Mouse (Mus musculus) embryonic facial prominence, embryonic 13.5 days (tissue): ENCODE data around the gene Bpi. TPM values are rescaled to one million over a fixed set of nuclear protein-coding genes. Genes with fewer than 3 reads are reported as not detected.

ENCODE experiments used
- ATAC-seq: fragments of 200-750 bp; cut with Nextera tagmentation; 2 replicates; pipeline ENCODE4 v1.8.0; 2017; ENCODE audit warnings: low read depth; ENCODE audit not compliant: insufficient number of reproducible peaks, insufficient read depth, low FRiP score, low TSS enrichment
- H3K27ac ChIP-seq: fragments of 300-500 bp; sonication (generic); 2 replicates; pipeline ENCODE4 v1.5.1; 2015; ENCODE audit warnings: moderate library complexity, mild to moderate bottlenecking, inconsistent platforms
- H3K27me3 ChIP-seq: fragments of 300-500 bp; sonication (generic); 2 replicates; pipeline ENCODE4 v1.6.1; 2015; ENCODE audit warnings: mild to moderate bottlenecking, inconsistent platforms
- H3K36me3 ChIP-seq: fragments of 300-500 bp; sonication (generic); 2 replicates; pipeline ENCODE4 v1.6.1; 2015; ENCODE audit warnings: mild to moderate bottlenecking, inconsistent platforms
- H3K4me1 ChIP-seq: fragments of 300-500 bp; sonication (generic); 2 replicates; pipeline ENCODE4 v1.6.1; 2015; ENCODE audit warnings: inconsistent platforms
- H3K4me2 ChIP-seq: fragments of 300-500 bp; sonication (generic); 2 replicates; pipeline ENCODE4 v1.6.1; 2015; ENCODE audit warnings: moderate library complexity, mild to moderate bottlenecking, inconsistent platforms
- H3K4me3 ChIP-seq: fragments of 300-500 bp; sonication (generic); 2 replicates; pipeline ENCODE4 v1.5.1; 2015; ENCODE audit warnings: mild to moderate bottlenecking, inconsistent platforms
- H3K9ac ChIP-seq: fragments of 300-500 bp; sonication (generic); 2 replicates; pipeline ENCODE4 v1.6.1; 2015; ENCODE audit warnings: mild to moderate bottlenecking, inconsistent platforms
- H3K9me3 ChIP-seq: fragments of 300-500 bp; sonication (generic); 2 replicates; pipeline ENCODE4 v1.6.1; 2016; ENCODE audit warnings: inconsistent platforms
- WGBS: fragments of 180-500 bp; shearing (Covaris S2); methylation state at CpG from one replicate; pipeline ENCODE4 v1.1.7; 2015; ENCODE audit warnings: mixed read lengths; 5-methylcytosine and 5-hydroxymethylcytosine counted together
- polyA plus RNA-seq: library from polyadenylated mRNA; unstranded; fragments of >200 nt; fragmentation: Nextera tagmentation; extraction: Ambion mirVana; gene quantifications from 2 replicates; pipeline ENCODE4 v1.2.1, GENCODE M21; 2015

The Bpi gene
- polyA plus RNA-seq, 1 experiment from 2014 or later = not detected

- Histone ChIP-seq H3K4me3 (no peak overlapping the region), H3K36me3 (peaks cover 1% of the 10 kb centered on the region; the same call in 1 of the 2 replicates), H3K9ac (no peak overlapping the region), H3K4me2 (no peak overlapping the region), H3K4me1 (peaks cover 43% of the 10 kb centered on the region), H3K9me3 (no peaks in the 10 kb centered on the region), H3K27me3 (no peaks in the 10 kb centered on the region), H3K27ac (no peak overlapping the region)
- 70% methylated on average over 5 of the region's 5 CpGs for WGBS
- ATAC-seq = no peak
Measured at GRCm38 (mm10) chr2:158225301-158225700, 32.6 kb upstream of the Bpi start.

- peak; percentile 57 for ATAC-seq
- peak within 1 kb of the TSS; percentile 77 for H3K27ac ChIP-seq
- WGBS = under 1% methylated on average over 35 of the region's 55 CpGs
Measured at GRCm38 (mm10) chr2:158228670-158229502, 29.0 kb upstream of the Bpi start, which contains the start of gene D630003M21Rik. Gene D630003M21Rik, minus strand, starts transcription at chr2:158229222.

GRCm38 (mm10) chr2:158229503-158229892, 28.4 kb upstream of the Bpi start:
- Histone ChIP-seq H3K4me1 (peaks cover 40% of the 10 kb centered on the region), H3K36me3 (no peaks in the 10 kb centered on the region), H3K9ac (peak overlapping the region; percentile 74), H3K27me3 (no peaks in the 10 kb centered on the region), H3K9me3 (no peaks in the 10 kb centered on the region), H3K4me2 (peak overlapping the region; percentile 79), H3K4me3 (peak overlapping the region; percentile 52), H3K27ac (peak overlapping the region; percentile 77; the same call in 1 of the 2 replicates)
- 26% methylated on average over 7 of the region's 7 CpGs for WGBS
- ATAC-seq = no peak

More at GRCm38 (mm10) chr2:158228670-158229502, 29.0 kb upstream of the Bpi start, which contains the start of gene D630003M21Rik:
- H3K4me3 ChIP-seq = peak within 1 kb of the TSS; percentile 52
- H3K9me3 ChIP-seq = no peaks in the 10 kb centered on the region
- no peaks in the 10 kb centered on the region for H3K36me3 ChIP-seq
- peaks cover 42% of the 10 kb centered on the region for H3K4me1 ChIP-seq
- peak within 1 kb of the TSS; percentile 74 for H3K9ac ChIP-seq
- peak within 1 kb of the TSS; percentile 79 for H3K4me2 ChIP-seq
- no peaks in the 10 kb centered on the region for H3K27me3 ChIP-seq

GRCm38 (mm10) chr2:158230617-158231016, 27.3 kb upstream of the Bpi start:
- H3K36me3 ChIP-seq = no peaks in the 10 kb centered on the region
- H3K4me2 ChIP-seq = no peak overlapping the region
- H3K27me3 ChIP-seq = no peaks in the 10 kb centered on the region
- no peak overlapping the region for H3K4me3 ChIP-seq
- 33% methylated on average over 6 of the region's 6 CpGs for WGBS
- no peak overlapping the region for H3K9ac ChIP-seq
- H3K27ac ChIP-seq = peak overlapping the region; percentile 22; the same call in 1 of the 2 replicates
- H3K4me1 ChIP-seq = peaks cover 36% of the 10 kb centered on the region
- no peak for ATAC-seq
- no peaks in the 10 kb centered on the region for H3K9me3 ChIP-seq

GRCm38 (mm10) chr2:158231071-158231470, 26.8 kb upstream of the Bpi start:
- WGBS = 32% methylated on average over 5 of the region's 5 CpGs
- H3K36me3 ChIP-seq = no peaks in the 10 kb centered on the region
- H3K9me3 ChIP-seq = no peaks in the 10 kb centered on the region
- peaks cover 36% of the 10 kb centered on the region for H3K4me1 ChIP-seq
- no peak overlapping the region for H3K4me2 ChIP-seq
- H3K4me3 ChIP-seq = no peak overlapping the region
- no peak for ATAC-seq
- H3K27ac ChIP-seq = peak overlapping the region; percentile 22; the same call in 1 of the 2 replicates
- no peak overlapping the region for H3K9ac ChIP-seq
- no peaks in the 10 kb centered on the region for H3K27me3 ChIP-seq

GRCm38 (mm10) chr2:158232414-158232813, 25.5 kb upstream of the Bpi start:
- WGBS = 53% methylated on average over 3 of the region's 3 CpGs
- Histone ChIP-seq H3K4me3 (no peak overlapping the region), H3K36me3 (no peaks in the 10 kb centered on the region), H3K27ac (no peak overlapping the region; the same call in 1 of the 2 replicates), H3K4me2 (no peak overlapping the region), H3K27me3 (no peaks in the 10 kb centered on the region), H3K9ac (no peak overlapping the region), H3K9me3 (0 out of 2 replicates have a peak, but pooled peaks cover 5% of the 10 kb centered on the region), H3K4me1 (peaks cover 34% of the 10 kb centered on the region)
- no peak for ATAC-seq

- Histone ChIP-seq H3K4me3 (no peak overlapping the region), H3K9ac (no peak overlapping the region), H3K36me3 (no peaks in the 10 kb centered on the region), H3K27me3 (no peaks in the 10 kb centered on the region), H3K4me2 (no peak overlapping the region), H3K27ac (no peak overlapping the region), H3K9me3 (0 out of 2 replicates have a peak, but pooled peaks cover 5% of the 10 kb centered on the region), H3K4me1 (peaks cover 32% of the 10 kb centered on the region)
- WGBS = 64% methylated on average over 3 of the region's 3 CpGs
- no peak for ATAC-seq
Measured at GRCm38 (mm10) chr2:158233106-158233505, 24.8 kb upstream of the Bpi start.

GRCm38 (mm10) chr2:158236698-158237097, 21.2 kb upstream of the Bpi start:
- Histone ChIP-seq H3K9ac (no peak overlapping the region), H3K27ac (no peak overlapping the region), H3K4me3 (no peak overlapping the region), H3K27me3 (no peaks in the 10 kb centered on the region), H3K36me3 (no peaks in the 10 kb centered on the region), H3K9me3 (0 out of 2 replicates have a peak, but pooled peaks cover 5% of the 10 kb centered on the region), H3K4me1 (peaks cover 10% of the 10 kb centered on the region; the same call in 1 of the 2 replicates), H3K4me2 (no peak overlapping the region)
- ATAC-seq = no peak

GRCm38 (mm10) chr2:158238101-158238500, 19.8 kb upstream of the Bpi start:
- H3K9me3 ChIP-seq = 0 out of 2 replicates have a peak, but pooled peaks cover 5% of the 10 kb centered on the region
- WGBS = 87% methylated on average over 5 of the region's 5 CpGs
- no peak for ATAC-seq

GRCm38 (mm10) chr2:158241126-158241738, 16.7 kb upstream of the Bpi start:
- Histone ChIP-seq H3K27me3 (no peaks in the 10 kb centered on the region), H3K9ac (no peak overlapping the region), H3K4me1 (no peaks in the 10 kb centered on the region), H3K4me2 (no peak overlapping the region), H3K4me3 (no peak overlapping the region), H3K27ac (no peak overlapping the region), H3K36me3 (no peaks in the 10 kb centered on the region), H3K9me3 (0 out of 2 replicates have a peak, but pooled peaks cover 5% of the 10 kb centered on the region)
- 66% methylated on average over 5 of the region's 5 CpGs for WGBS
- ATAC-seq = no peak

More at GRCm38 (mm10) chr2:158238101-158238500, 19.8 kb upstream of the Bpi start:
- Histone ChIP-seq H3K27me3 (no peaks in the 10 kb centered on the region), H3K4me3 (no peak overlapping the region), H3K4me1 (no peaks in the 10 kb centered on the region), H3K27ac (no peak overlapping the region), H3K36me3 (no peaks in the 10 kb centered on the region), H3K4me2 (no peak overlapping the region), H3K9ac (no peak overlapping the region)

- Histone ChIP-seq H3K4me1 (no peaks in the 10 kb centered on the region), H3K36me3 (no peaks in the 10 kb centered on the region), H3K9ac (no peak overlapping the region), H3K4me2 (no peak overlapping the region), H3K9me3 (no peaks in the 10 kb centered on the region), H3K27me3 (no peaks in the 10 kb centered on the region), H3K4me3 (no peak overlapping the region), H3K27ac (no peak overlapping the region)
- WGBS = 91% methylated on average over 18 of the region's 18 CpGs
- no peak for ATAC-seq
Measured at GRCm38 (mm10) chr2:158242170-158242896, 15.6 kb upstream of the Bpi start.
